Mouse (Mus musculus) kidney, embryonic 15.5 days (tissue): ENCODE results near the gene Ccdc97. TPM values are rescaled to one million over a fixed set of nuclear protein-coding genes. Genes with fewer than 3 reads are reported as not detected.
A peak's percentile ranks its signal among the peaks of the same experiment; 100 is the strongest.

Source experiments
- ATAC-seq: fragments of 200-750 bp; cut with Nextera tagmentation; replicated peaks from 2 replicates; pipeline ENCODE4 v1.8.0; 2017; ENCODE audit warnings: moderate TSS enrichment; ENCODE audit not compliant: low FRiP score
- H3K27ac ChIP-seq: fragments of 300-500 bp; sonication (generic); 2 replicates; pipeline ENCODE4 v1.5.1; 2015; ENCODE audit warnings: mild to moderate bottlenecking, inconsistent platforms
- H3K27me3 ChIP-seq: fragments of 300-500 bp; sonication (generic); 2 replicates; pipeline ENCODE4 v1.6.1; 2015; ENCODE audit warnings: inconsistent platforms
- H3K36me3 ChIP-seq: fragments of 300-500 bp; sonication (generic); 2 replicates; pipeline ENCODE4 v1.6.1; 2015; ENCODE audit warnings: inconsistent platforms
- H3K4me1 ChIP-seq: fragments of 300-500 bp; sonication (generic); 2 replicates; pipeline ENCODE4 v1.6.1; 2015; ENCODE audit warnings: inconsistent platforms
- H3K4me2 ChIP-seq: fragments of 300-500 bp; sonication (generic); 2 replicates; pipeline ENCODE4 v1.6.1; 2015; ENCODE audit warnings: moderate library complexity, mild to moderate bottlenecking, inconsistent platforms
- H3K4me3 ChIP-seq: fragments of 300-500 bp; sonication (generic); replicated peaks from 2 replicates; pipeline ENCODE4 v1.5.1; 2015; ENCODE audit warnings: mild to moderate bottlenecking, inconsistent platforms
- H3K9ac ChIP-seq: fragments of 300-500 bp; sonication (generic); 2 replicates; pipeline ENCODE4 v1.6.1; 2015; ENCODE audit warnings: mild to moderate bottlenecking, inconsistent platforms
- H3K9me3 ChIP-seq: fragments of 300-500 bp; sonication (generic); replicated peaks from 2 replicates; pipeline ENCODE4 v1.6.1; 2016; ENCODE audit warnings: inconsistent platforms
- WGBS: fragments of 180-500 bp; shearing (Covaris S2); methylation state at CpG from one replicate; pipeline ENCODE4 v1.1.7; 2015; ENCODE audit warnings: mixed read lengths; 5-methylcytosine and 5-hydroxymethylcytosine counted together
- polyA plus RNA-seq: library from polyadenylated mRNA; unstranded; fragments of >200 nt; fragmentation: Nextera tagmentation; extraction: Ambion mirVana; gene quantifications from 2 replicates; pipeline ENCODE4 v1.2.1, GENCODE M21; 2015

Gene Ccdc97
- polyA plus RNA-seq, 1 experiment from 2014 or later, result 26.2 TPM

GRCm38 (mm10) chr7:25705801-25706251 lies 13.1 kb downstream of the Ccdc97 start:
- ATAC-seq, result no peak
- H3K9ac ChIP-seq, result no peak overlapping the region
- H3K4me1 ChIP-seq, result peaks cover 64% of the 10 kb centered on the region
- H3K9me3 ChIP-seq, result peaks cover under 1% of the 10 kb centered on the region; the same call in 1 of the 2 replicates
- peaks cover 13% of the 10 kb centered on the region for H3K27me3 ChIP-seq
- peak overlapping the region; percentile 81 for H3K27ac ChIP-seq
- no peak overlapping the region for H3K4me2 ChIP-seq
- 54% methylated on average over 6 of the region's 6 CpGs for WGBS
- peaks cover 13% of the 10 kb centered on the region for H3K36me3 ChIP-seq
- no peak overlapping the region for H3K4me3 ChIP-seq

GRCm38 (mm10) chr7:25704716-25705364 lies 14.0 kb downstream of the Ccdc97 start:
- WGBS, result 14% methylated on average over 37 of the region's 37 CpGs
- H3K4me2 ChIP-seq, result peak overlapping the region; percentile 58
- ATAC-seq, result 0 out of 2 replicates have a peak, but pooled peaks have one; percentile 12
- H3K9me3 ChIP-seq, result peaks cover 2% of the 10 kb centered on the region; the same call in 1 of the 2 replicates
- no peak overlapping the region for H3K9ac ChIP-seq
- peak overlapping the region; percentile 27 for H3K4me3 ChIP-seq
- H3K27ac ChIP-seq, result no peak overlapping the region
- H3K27me3 ChIP-seq, result peaks cover 13% of the 10 kb centered on the region
- peaks cover 15% of the 10 kb centered on the region for H3K36me3 ChIP-seq
- peaks cover 55% of the 10 kb centered on the region for H3K4me1 ChIP-seq

- no peak overlapping the region for H3K27ac ChIP-seq
- no peak overlapping the region for H3K4me3 ChIP-seq
- H3K27me3 ChIP-seq, result peaks cover 13% of the 10 kb centered on the region
- ATAC-seq, result no peak; the same call in 1 of the 2 replicates
- WGBS, result 31% methylated on average over 10 of the region's 10 CpGs
- no peak overlapping the region for H3K9ac ChIP-seq
- peaks cover 51% of the 10 kb centered on the region for H3K4me1 ChIP-seq
- peak overlapping the region; percentile 58; the same call in 1 of the 2 replicates for H3K4me2 ChIP-seq
- H3K36me3 ChIP-seq, result peaks cover 17% of the 10 kb centered on the region
- peaks cover 2% of the 10 kb centered on the region; the same call in 1 of the 2 replicates for H3K9me3 ChIP-seq
Observed at GRCm38 (mm10) chr7:25703793-25704494, 14.9 kb downstream of the Ccdc97 start.

GRCm38 (mm10) chr7:25702350-25702749 lies 16.5 kb downstream of the Ccdc97 start:
- no peak overlapping the region for H3K4me3 ChIP-seq
- peaks cover 13% of the 10 kb centered on the region for H3K27me3 ChIP-seq
- peaks cover 40% of the 10 kb centered on the region for H3K4me1 ChIP-seq
- H3K27ac ChIP-seq, result no peak overlapping the region
- peaks cover 23% of the 10 kb centered on the region for H3K36me3 ChIP-seq
- 97% methylated on average over 2 of the region's 2 CpGs for WGBS
- H3K4me2 ChIP-seq, result no peak overlapping the region
- no peak overlapping the region for H3K9ac ChIP-seq
- no peak for ATAC-seq
- peaks cover 2% of the 10 kb centered on the region; the same call in 1 of the 2 replicates for H3K9me3 ChIP-seq

GRCm38 (mm10) chr7:25700732-25701131 lies 18.2 kb downstream of the Ccdc97 start:
- H3K4me2 ChIP-seq, result no peak overlapping the region
- H3K27ac ChIP-seq, result no peak overlapping the region
- no peak overlapping the region for H3K4me3 ChIP-seq
- H3K4me1 ChIP-seq, result peaks cover 24% of the 10 kb centered on the region
- peaks cover 13% of the 10 kb centered on the region for H3K27me3 ChIP-seq
- H3K36me3 ChIP-seq, result peaks cover 30% of the 10 kb centered on the region
- no peak overlapping the region for H3K9ac ChIP-seq
- peaks cover 2% of the 10 kb centered on the region; the same call in 1 of the 2 replicates for H3K9me3 ChIP-seq
- no peak for ATAC-seq
- WGBS, result 75% methylated on average over 12 of the region's 12 CpGs

- H3K27me3 ChIP-seq, result peaks cover 13% of the 10 kb centered on the region
- H3K27ac ChIP-seq, result no peak overlapping the region
- H3K36me3 ChIP-seq, result peaks cover 36% of the 10 kb centered on the region
- H3K4me1 ChIP-seq, result peaks cover 15% of the 10 kb centered on the region
- no peak overlapping the region for H3K4me3 ChIP-seq
- no peak for ATAC-seq
- H3K4me2 ChIP-seq, result no peak overlapping the region
- 62% methylated on average over 13 of the region's 13 CpGs for WGBS
- peaks cover 2% of the 10 kb centered on the region; the same call in 1 of the 2 replicates for H3K9me3 ChIP-seq
- H3K9ac ChIP-seq, result no peak overlapping the region
Observed at GRCm38 (mm10) chr7:25699851-25700250, 19.0 kb downstream of the Ccdc97 start.

- Histone ChIP-seq H3K27me3 (peaks cover 9% of the 10 kb centered on the region), H3K9me3 (no peaks in the 10 kb centered on the region), H3K9ac (no peak overlapping the region), H3K4me3 (no peak overlapping the region), H3K4me1 (peaks cover 11% of the 10 kb centered on the region), H3K27ac (no peak overlapping the region), H3K36me3 (peaks cover 19% of the 10 kb centered on the region; the same call in 1 of the 2 replicates), H3K4me2 (no peak overlapping the region)
- 68% methylated on average over 8 of the region's 8 CpGs for WGBS
- ATAC-seq, result no peak
Observed at GRCm38 (mm10) chr7:25694104-25694503, 24.8 kb downstream of the Ccdc97 start.

- no peak overlapping the region for H3K9ac ChIP-seq
Observed at GRCm38 (mm10) chr7:25690051-25690450, 28.8 kb downstream of the Ccdc97 start.

GRCm38 (mm10) chr7:25689603-25690021 lies 29.3 kb downstream of the Ccdc97 start:
- 7% methylated on average over 12 of the region's 12 CpGs for WGBS
- no peak for ATAC-seq
- peaks cover 32% of the 10 kb centered on the region for H3K27me3 ChIP-seq
- peak overlapping the region; percentile 88; the same call in 1 of the 2 replicates for H3K27ac ChIP-seq
- peaks cover 44% of the 10 kb centered on the region for H3K4me1 ChIP-seq
- H3K9me3 ChIP-seq, result no peaks in the 10 kb centered on the region
- peak overlapping the region; percentile 72 for H3K4me2 ChIP-seq
- H3K9ac ChIP-seq, result peak overlapping the region; percentile 72; the same call in 1 of the 2 replicates
- H3K4me3 ChIP-seq, result peak overlapping the region; percentile 69
- H3K36me3 ChIP-seq, result no peaks in the 10 kb centered on the region

More at GRCm38 (mm10) chr7:25690051-25690450, 28.8 kb downstream of the Ccdc97 start:
- H3K9me3 ChIP-seq, result no peaks in the 10 kb centered on the region
- peaks cover 32% of the 10 kb centered on the region for H3K27me3 ChIP-seq
- H3K4me1 ChIP-seq, result peaks cover 44% of the 10 kb centered on the region
- WGBS, result 36% methylated on average over 5 of the region's 5 CpGs
- H3K36me3 ChIP-seq, result no peaks in the 10 kb centered on the region
- H3K4me2 ChIP-seq, result peak overlapping the region; percentile 72
- H3K27ac ChIP-seq, result 0 out of 2 replicates have a peak overlapping the region, but pooled peaks have one; percentile 88
- ATAC-seq, result no peak
- peak overlapping the region; percentile 69 for H3K4me3 ChIP-seq

- H3K9ac ChIP-seq, result peak overlapping the region; percentile 72
- peak overlapping the region; percentile 88 for H3K27ac ChIP-seq
- H3K4me3 ChIP-seq, result peak overlapping the region; percentile 69
- peak; percentile 66 for ATAC-seq
- H3K27me3 ChIP-seq, result peaks cover 32% of the 10 kb centered on the region
- no peaks in the 10 kb centered on the region for H3K36me3 ChIP-seq
- H3K9me3 ChIP-seq, result no peaks in the 10 kb centered on the region
- under 1% methylated on average over 51 of the region's 52 CpGs for WGBS
- peaks cover 44% of the 10 kb centered on the region for H3K4me1 ChIP-seq
- peak overlapping the region; percentile 72 for H3K4me2 ChIP-seq
Observed at GRCm38 (mm10) chr7:25688810-25689586, 29.9 kb downstream of the Ccdc97 start.

GRCm38 (mm10) chr7:25687811-25688401 lies 31.0 kb downstream of the Ccdc97 start:
- H3K9me3 ChIP-seq, result no peaks in the 10 kb centered on the region
- peak overlapping the region; percentile 72 for H3K9ac ChIP-seq
- H3K27me3 ChIP-seq, result peaks cover 32% of the 10 kb centered on the region
- peak overlapping the region; percentile 72 for H3K4me2 ChIP-seq
- peaks cover 49% of the 10 kb centered on the region for H3K4me1 ChIP-seq
- WGBS, result under 1% methylated on average over 47 of the region's 47 CpGs
- peak overlapping the region; percentile 69 for H3K4me3 ChIP-seq
- no peaks in the 10 kb centered on the region for H3K36me3 ChIP-seq
- H3K27ac ChIP-seq, result peak overlapping the region; percentile 88
- ATAC-seq, result no peak
